Mouse (Mus musculus): ENCODE measurements around the gene Pgp. TPM values are rescaled to one million over a fixed set of nuclear protein-coding genes. Genes with fewer than 3 reads are reported as not detected.
A peak's percentile ranks its signal among the peaks of the same experiment; 100 is the strongest.

Pgp gene
- total and polyA plus RNA-seq, 2 experiments from 2014 or later, result 50.1 to 86.8 TPM

GRCm38 (mm10) chr17:24442632-24443155, 27.5 kb upstream of the Pgp start, which contains the start of gene Dnase1l2:
TSS of gene Dnase1l2 (minus strand) at chr17:24443105.
- H3K4me2 ChIP-seq (ENCODE audit: low read depth, low read length, poor library complexity, severe bottlenecking), result no peak within 1 kb of the TSS
- no peaks in the 10 kb centered on the region for H3K4me1 ChIP-seq (ENCODE audit: insufficient read depth, low read length)
- H3K9ac ChIP-seq (replicated peaks; ENCODE audit: low read length, poor library complexity, severe bottlenecking), result no peak within 1 kb of the TSS
- H3K4me3 ChIP-seq (ENCODE audit: low read depth, low read length), result no peak within 1 kb of the TSS
- H3K36me3 ChIP-seq (ENCODE audit: insufficient read depth, low read length), result peaks cover 87% of the 10 kb centered on the region
- no peak for DNase-seq (ENCODE audit: low spot score)
- TF ChIP-seq CTCF (IDR thresholded peaks at IDR 0.05), result no peak
- H3K27ac ChIP-seq (ENCODE audit: low read depth, low read length), result no peak within 1 kb of the TSS
- 84% methylated on average over 7 of the region's 7 CpGs for WGBS
- H3K27me3 ChIP-seq (ENCODE audit: insufficient read depth, low read length), result no peaks in the 10 kb centered on the region
- no peak for ATAC-seq (ENCODE audit: low FRiP score)
- no peaks in the 10 kb centered on the region for H3K9me3 ChIP-seq (ENCODE audit: low read length)

DNA sequence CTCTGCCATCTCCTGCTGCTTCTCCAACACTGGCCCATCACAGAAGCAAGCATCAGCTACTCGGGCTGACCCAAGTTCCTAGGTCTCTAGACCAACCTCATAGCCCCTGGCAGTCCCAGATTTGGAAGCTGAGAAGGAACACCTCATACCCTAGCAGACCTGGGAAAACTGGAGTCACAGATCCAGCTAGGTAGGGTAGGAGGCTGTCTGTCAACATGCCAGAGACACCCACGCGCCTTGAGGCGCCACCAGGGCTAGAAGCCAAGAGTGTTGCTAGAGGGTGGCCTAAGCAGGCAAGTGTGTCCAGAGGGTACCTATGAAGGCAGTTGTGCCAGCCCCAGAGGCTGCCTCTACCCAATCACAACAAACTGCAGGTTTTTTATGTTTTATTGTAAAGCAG, 26.8 kb upstream of the Pgp start:
- 95% methylated on average over 4 of the region's 4 CpGs for WGBS
- Histone ChIP-seq H3K4me2 (ENCODE audit: low read depth, low read length, poor library complexity, severe bottlenecking) (no peak overlapping the region), H3K27me3 (ENCODE audit: insufficient read depth, low read length) (no peaks in the 10 kb centered on the region), H3K36me3 (ENCODE audit: insufficient read depth, low read length) (peaks cover 91% of the 10 kb centered on the region), H3K4me3 (ENCODE audit: low read depth, low read length) (no peak overlapping the region), H3K9ac (replicated peaks; ENCODE audit: low read length, poor library complexity, severe bottlenecking) (no peak overlapping the region), H3K9me3 (ENCODE audit: low read length) (no peaks in the 10 kb centered on the region), H3K27ac (ENCODE audit: low read depth, low read length) (no peak overlapping the region), H3K4me1 (ENCODE audit: insufficient read depth, low read length) (no peaks in the 10 kb centered on the region)
- DNase-seq (ENCODE audit: low spot score) (no peak), ATAC-seq (ENCODE audit: low FRiP score) (no peak)
- no peak for TF ChIP-seq CTCF (IDR thresholded peaks at IDR 0.05)

DNA sequence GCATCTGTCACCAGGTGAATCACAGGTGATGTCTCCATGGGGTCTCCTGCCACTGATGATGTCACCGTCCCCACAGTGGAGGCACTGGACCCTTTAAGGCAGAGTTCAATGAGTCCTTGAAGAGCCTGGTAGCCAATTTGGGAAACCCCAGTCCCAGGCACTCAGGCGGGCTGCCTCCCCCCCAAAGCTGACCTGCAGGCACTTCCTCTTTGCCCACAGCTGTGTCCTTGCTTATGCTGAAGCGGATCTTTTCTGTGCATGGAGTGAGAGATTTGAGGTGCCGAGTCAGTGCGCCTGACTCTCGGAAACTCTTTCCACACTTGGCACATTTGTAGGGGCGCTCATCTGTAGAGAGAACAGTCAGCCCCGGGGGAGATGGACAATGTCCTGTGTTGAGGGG, 23.6 kb upstream of the Pgp start:
- no peak for DNase-seq (ENCODE audit: low spot score)
- Histone ChIP-seq H3K27ac (ENCODE audit: low read depth, low read length) (no peak overlapping the region), H3K9ac (replicated peaks; ENCODE audit: low read length, poor library complexity, severe bottlenecking) (no peak overlapping the region), H3K4me2 (ENCODE audit: low read depth, low read length, poor library complexity, severe bottlenecking) (no peak overlapping the region), H3K4me1 (ENCODE audit: insufficient read depth, low read length) (no peaks in the 10 kb centered on the region), H3K9me3 (ENCODE audit: low read length) (no peaks in the 10 kb centered on the region), H3K27me3 (ENCODE audit: insufficient read depth, low read length) (no peaks in the 10 kb centered on the region), H3K36me3 (ENCODE audit: insufficient read depth, low read length) (peaks cover 83% of the 10 kb centered on the region), H3K4me3 (ENCODE audit: low read depth, low read length) (no peak overlapping the region)
- WGBS, result 90% methylated on average over 8 of the region's 8 CpGs
- no peak for TF ChIP-seq CTCF (IDR thresholded peaks at IDR 0.05)
- ATAC-seq (ENCODE audit: low FRiP score), result no peak

GRCm38 (mm10) chr17:24449507-24449906, 20.7 kb upstream of the Pgp start:
- H3K4me2 ChIP-seq (ENCODE audit: low read depth, low read length, poor library complexity, severe bottlenecking), result no peak overlapping the region
- H3K27ac ChIP-seq (ENCODE audit: low read depth, low read length), result no peak overlapping the region
- H3K36me3 ChIP-seq (ENCODE audit: insufficient read depth, low read length), result peaks cover 55% of the 10 kb centered on the region
- TF ChIP-seq CTCF (IDR thresholded peaks at IDR 0.05), result no peak
- no peak for DNase-seq (ENCODE audit: low spot score)
- ATAC-seq (ENCODE audit: low FRiP score), result no peak
- H3K9ac ChIP-seq (replicated peaks; ENCODE audit: low read length, poor library complexity, severe bottlenecking), result no peak overlapping the region
- WGBS, result 96% methylated on average over 6 of the region's 6 CpGs
- H3K27me3 ChIP-seq (ENCODE audit: insufficient read depth, low read length), result no peaks in the 10 kb centered on the region
- H3K9me3 ChIP-seq (ENCODE audit: low read length), result no peaks in the 10 kb centered on the region
- H3K4me3 ChIP-seq (ENCODE audit: low read depth, low read length), result no peak overlapping the region
- peaks cover 9% of the 10 kb centered on the region; the same call in 1 of the 2 replicates for H3K4me1 ChIP-seq (ENCODE audit: insufficient read depth, low read length)

DNA sequence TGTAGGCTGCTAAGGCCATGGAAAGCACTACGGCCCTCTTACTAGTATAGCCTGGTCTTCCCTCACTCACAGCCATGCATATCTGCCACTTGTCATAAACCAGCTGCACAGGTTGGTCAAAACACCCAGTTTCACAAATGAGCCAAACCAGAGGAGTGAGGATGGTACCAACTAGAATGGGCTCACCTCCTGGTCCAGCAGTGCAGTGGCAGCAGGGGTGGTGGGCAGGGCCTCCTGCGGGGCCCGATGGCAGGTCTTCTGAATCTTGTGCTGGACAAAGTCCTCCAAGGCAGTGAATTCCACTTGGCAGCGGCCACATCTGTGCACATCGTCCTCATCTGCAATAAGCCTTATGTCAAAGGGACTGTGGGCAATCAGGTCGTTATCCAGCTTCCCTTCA, 19.0 kb upstream of the Pgp start:
- Histone ChIP-seq H3K27me3 (ENCODE audit: insufficient read depth, low read length) (no peaks in the 10 kb centered on the region), H3K36me3 (ENCODE audit: insufficient read depth, low read length) (peaks cover 38% of the 10 kb centered on the region), H3K9me3 (ENCODE audit: low read length) (no peaks in the 10 kb centered on the region), H3K27ac (ENCODE audit: low read depth, low read length) (no peak overlapping the region), H3K4me2 (ENCODE audit: low read depth, low read length, poor library complexity, severe bottlenecking) (no peak overlapping the region), H3K4me1 (ENCODE audit: insufficient read depth, low read length) (peaks cover 9% of the 10 kb centered on the region; the same call in 1 of the 2 replicates), H3K4me3 (ENCODE audit: low read depth, low read length) (no peak overlapping the region), H3K9ac (replicated peaks; ENCODE audit: low read length, poor library complexity, severe bottlenecking) (no peak overlapping the region)
- 97% methylated on average over 6 of the region's 6 CpGs for WGBS
- ATAC-seq (ENCODE audit: low FRiP score), result no peak
- no peak for TF ChIP-seq CTCF (IDR thresholded peaks at IDR 0.05)
- no peak for DNase-seq (ENCODE audit: low spot score)

- Histone ChIP-seq H3K27ac (ENCODE audit: low read depth, low read length) (no peak overlapping the region), H3K4me2 (ENCODE audit: low read depth, low read length, poor library complexity, severe bottlenecking) (peak overlapping the region; percentile 85; the same call in 1 of the 2 replicates), H3K36me3 (ENCODE audit: insufficient read depth, low read length) (peaks cover 16% of the 10 kb centered on the region), H3K27me3 (ENCODE audit: insufficient read depth, low read length) (no peaks in the 10 kb centered on the region), H3K9ac (replicated peaks; ENCODE audit: low read length, poor library complexity, severe bottlenecking) (no peak overlapping the region), H3K9me3 (ENCODE audit: low read length) (no peaks in the 10 kb centered on the region), H3K4me1 (ENCODE audit: insufficient read depth, low read length) (peaks cover 9% of the 10 kb centered on the region; the same call in 1 of the 2 replicates), H3K4me3 (ENCODE audit: low read depth, low read length) (no peak overlapping the region)
- ATAC-seq (ENCODE audit: low FRiP score) (no peak), DNase-seq (ENCODE audit: low spot score) (no peak)
- TF ChIP-seq CTCF (IDR thresholded peaks at IDR 0.05), result no peak
- 95% methylated on average over 2 of the region's 2 CpGs for WGBS
Measured at GRCm38 (mm10) chr17:24453372-24453771, 16.8 kb upstream of the Pgp start.
